Comparison of ENCODE assay signal across 7 mouse cellular contexts in genomic region chr9:37229880-37230325, GRCm38 (mm10). TPM values are rescaled to one million over a fixed set of nuclear protein-coding genes. Genes with fewer than 3 reads are reported as not detected.
DNase-seq lines count a peak whose midpoint lies in the region; ATAC-seq lines count a peak whose summit lies in the region.

No protein-coding gene starts in this region.

- ATAC-seq in common myeloid progenitor, adult 5-6 weeks (replicated peaks; ENCODE audit: low read depth, poor library complexity, severe bottlenecking): peak; percentile 96

- DNase-seq in adipocyte (ENCODE audit: low spot score): peak; percentile 77
- DNase-seq in gastrocnemius, adult 18-20 months (ENCODE audit: low spot score): peak; percentile 76
- DNase-seq in hindlimb bud, embryonic 11.5 days (ENCODE audit: extremely low spot score, low read depth, low spot score): peak; percentile 69
- peak; percentile 72 to 74 for DNase-seq in left cerebral cortex, adult 18-20 months (ENCODE audit: low spot score in 2 of 2)
- peak; percentile 77 for DNase-seq in lung, postnatal 36 days
- peak; percentile 86 for DNase-seq in retina, embryonic 14.5 days (ENCODE audit: low spot score)

RNA-seq across cellular contexts. Expression of gene Tmem218, which starts 21.9 kb away (rescaled TPM):
- total RNA-seq in common myeloid progenitor, adult 5-6 weeks (2017): 2.3 and 4.0 TPM in 2 replicates
- total RNA-seq in gastrocnemius, adult 18-20 months (2021): 1 to 10 TPM; 2.6 to 3.1 TPM
- total RNA-seq in left cerebral cortex, adult 18-20 months (2021): 10 to 100 TPM; 10.2 to 12.2 TPM

RNA-seq across cellular contexts. Expression of gene Slc37a2, which starts 25.6 kb away (rescaled TPM):
- total RNA-seq in common myeloid progenitor, adult 5-6 weeks (2017): 0.46 TPM in 1 of 2 replicates, not detected in the other
- total RNA-seq in gastrocnemius, adult 18-20 months (2021): under 1 TPM; 0.30 to 0.62 TPM
- total RNA-seq in left cerebral cortex, adult 18-20 months (2021): 1 to 10 TPM; 1.3 TPM

Comparison
In these comparisons a context has a peak if more than half of its experiments do, and no peak if none do; other contexts are left out.
1. Peak in every context shown above with its lines: DNase-seq and ATAC-seq.